Mouse (Mus musculus) cerebellum, adult 2 months (tissue): ENCODE data around the gene Grm8.

ENCODE experiments used
- CTCF ChIP-seq: fragments of 200-500 bp; IDR thresholded peaks from 2 replicates; pipeline ENCODE4 v1.5.1; 2011; ENCODE audit warnings: low read depth, mild to moderate bottlenecking, control low read depth, low read length, moderate library complexity, borderline replicate concordance; ENCODE audit not compliant: insufficient read depth
- POLR2A ChIP-seq: fragments of 200-500 bp; IDR thresholded peaks from 2 replicates; pipeline ENCODE4 v1.6.1; 2011; ENCODE audit warnings: low read length, control low read depth, borderline replicate concordance; ENCODE audit not compliant: insufficient read depth

GRCm38 (mm10) chr6:27745693-27746451, 389.1 kb downstream of the Grm8 start:
- TF ChIP-seq CTCF (no peak), POLR2A (no peak)
